Mouse (Mus musculus) hindbrain, embryonic 13.5 days (tissue): ENCODE data around the gene A330070K13Rik. TPM values are rescaled to one million over a fixed set of nuclear protein-coding genes. Genes with fewer than 3 reads are reported as not detected.

Experiments
- polyA plus RNA-seq: library from polyadenylated mRNA; unstranded; fragments of >200 nt; fragmentation: Nextera tagmentation; extraction: Ambion mirVana; gene quantifications from 2 replicates; pipeline ENCODE4 v1.2.1, GENCODE M21; 2015

The A330070K13Rik gene
- polyA plus RNA-seq, 1 experiment from 2014 or later: not detected

Other genes with a start within 250 kb of the A330070K13Rik start
- 13.2 and 13.7 TPM in 2 replicates for gene Kctd7, start 239.8 kb downstream of the A330070K13Rik start, polyA plus RNA-seq
- gene Rabgef1, start 212.8 kb downstream of the A330070K13Rik start, polyA plus RNA-seq: 40.6 and 40.8 TPM in 2 replicates
- gene Tmem248, start 167.6 kb downstream of the A330070K13Rik start, polyA plus RNA-seq: 23.0 and 25.5 TPM in 2 replicates
- 62.0 and 69.1 TPM in 2 replicates for gene Sbds, start 129.1 kb downstream of the A330070K13Rik start, polyA plus RNA-seq
- gene Tyw1, start 129.0 kb downstream of the A330070K13Rik start, polyA plus RNA-seq: 24.6 and 25.8 TPM in 2 replicates
- 10.0 and 10.1 TPM in 2 replicates for gene Caln1, start 15.2 kb downstream of the A330070K13Rik start, polyA plus RNA-seq